Mouse (Mus musculus): ENCODE measurements at regions not wholly inside any gene's neighbourhood (a gene's known extent, or its start where the extent isn't known, plus 50 kb on each side); places are given as distances from the start of the nearest gene placed in this dataset.

- TF ChIP-seq CTCF (IDR thresholded peaks at IDR 0.05) (no peak), EP300 (IDR thresholded peaks at IDR 0.05) (no peak)
Observed at GRCm38 (mm10) chr8:126657546-126657945, 63.8 kb upstream of the Irf2bp2 start.
